In the genomic region with DNA sequence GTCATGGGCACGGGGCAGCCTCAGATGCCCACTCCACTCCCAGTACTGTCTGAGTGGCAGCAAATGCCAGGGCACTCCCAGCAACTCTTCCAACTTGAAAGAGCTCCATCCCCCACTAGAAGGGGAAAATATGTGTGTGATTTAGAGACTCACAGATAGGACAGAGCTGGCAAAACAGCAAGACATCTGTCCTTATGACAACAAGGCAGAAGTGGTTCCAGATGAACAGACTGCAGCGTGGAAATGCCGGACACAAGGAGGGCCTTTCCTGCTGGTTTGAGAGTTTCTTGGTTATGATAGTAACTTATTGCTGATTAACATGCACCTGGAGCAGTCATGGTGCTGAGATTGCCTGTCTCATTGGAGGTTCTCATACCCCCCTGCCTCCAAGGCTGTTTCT, we compare ENCODE assay signal across 25 mouse cellular contexts.
DNase-seq lines count a peak whose midpoint lies in the region; ATAC-seq lines count a peak whose summit lies in the region.
"Had no signal": no experiment of that assay in that cellular context is flagged by ENCODE, and none has a peak within 500 bp of the region (broad histone marks: within the 10 kb centered on the region; RNA-seq: fewer than 3 reads in every experiment).

No protein-coding gene starts in this region.

- H3K4me3 ChIP-seq in lung, embryonic 15.5 days: no peak overlapping the region
- no peak overlapping the region for H3K4me3 ChIP-seq in neural tube, embryonic 15.5 days (replicated peaks)
- H3K4me3 ChIP-seq: embryonic facial prominence, embryonic 10.5 days; embryonic facial prominence, embryonic 13.5 days; erythroblast, embryonic 14.5 days; forebrain, embryonic 12.5 days; forebrain, embryonic 15.5 days; heart, adult 2 months had no signal

- no peaks in the 10 kb centered on the region for H3K9me3 ChIP-seq in lung, embryonic 15.5 days
- peaks cover 5% of the 10 kb centered on the region for H3K9me3 ChIP-seq in neural tube, embryonic 15.5 days (replicated peaks)

- no peak overlapping the region for H3K9ac ChIP-seq in lung, embryonic 15.5 days
- no peak overlapping the region for H3K9ac ChIP-seq in neural tube, embryonic 15.5 days (replicated peaks)
- H3K9ac ChIP-seq: embryonic facial prominence, embryonic 13.5 days; forebrain, embryonic 12.5 days; forebrain, embryonic 15.5 days; hindbrain, embryonic 14.5 days had no signal

- WGBS in lung, embryonic 15.5 days: 66% methylated on average over 3 of the region's 3 CpGs
- 90% methylated on average over 3 of the region's 3 CpGs for WGBS in neural tube, embryonic 15.5 days

- no peaks in the 10 kb centered on the region for H3K36me3 ChIP-seq in lung, embryonic 15.5 days
- H3K36me3 ChIP-seq in neural tube, embryonic 15.5 days: no peaks in the 10 kb centered on the region
- H3K36me3 ChIP-seq: embryonic facial prominence, embryonic 10.5 days; embryonic facial prominence, embryonic 13.5 days; forebrain, embryonic 12.5 days; forebrain, embryonic 15.5 days had no signal

- no peak overlapping the region for H3K27ac ChIP-seq in lung, embryonic 15.5 days
- H3K27ac ChIP-seq in neural tube, embryonic 15.5 days (replicated peaks): no peak overlapping the region
- H3K27ac ChIP-seq: embryonic facial prominence, embryonic 10.5 days; embryonic facial prominence, embryonic 13.5 days; forebrain, embryonic 12.5 days; forebrain, embryonic 15.5 days; heart, adult 2 months; hindbrain, embryonic 14.5 days; hindbrain, postnatal 0 days had no signal

- H3K4me2 ChIP-seq in lung, embryonic 15.5 days: no peak overlapping the region
- no peak overlapping the region for H3K4me2 ChIP-seq in neural tube, embryonic 15.5 days
- H3K4me2 ChIP-seq: embryonic facial prominence, embryonic 13.5 days; forebrain, embryonic 12.5 days; forebrain, embryonic 15.5 days; heart, embryonic 11.5 days; hindbrain, embryonic 14.5 days had no signal

- ATAC-seq in lung, embryonic 15.5 days (ENCODE audit: borderline replicate concordance, extremely low read depth, low FRiP score, low TSS enrichment): peak; percentile 35; the same call in 1 of the 2 replicates
- ATAC-seq in neural tube, embryonic 15.5 days (ENCODE audit: low FRiP score): no peak
- ATAC-seq: CD4-positive, CD25-positive, alpha-beta regulatory T cell, adult 4 months; forebrain, embryonic 15.5 days; hindbrain, postnatal 0 days; inflammation-experienced regulatory T-cells, adult 6 months had no signal

- DNase-seq in heart, adult 11 months: peak; percentile 43
- no peak for DNase-seq in heart, postnatal 4 days
- DNase-seq in lung, postnatal 14 days: no peak
- peak; percentile 16 for DNase-seq in neural tube, embryonic 10.5 days (ENCODE audit: extremely low spot score, low spot score)
- DNase-seq: adrenal gland, adult 2 months; adrenal gland, postnatal 14 days; cerebellum, adult 11 months; cerebellum, adult 2 months; cerebellum, adult 9-11 months; cerebellum, postnatal 25 days; gastrocnemius, postnatal 25 days; heart, adult 2 months; heart, postnatal 36 days had no signal

- no peaks in the 10 kb centered on the region for H3K27me3 ChIP-seq in lung, embryonic 15.5 days
- H3K27me3 ChIP-seq in neural tube, embryonic 15.5 days (replicated peaks): no peaks in the 10 kb centered on the region
- H3K27me3 ChIP-seq: embryonic facial prominence, embryonic 13.5 days; forebrain, embryonic 12.5 days; forebrain, embryonic 15.5 days had no signal

- H3K4me1 ChIP-seq in lung, embryonic 15.5 days: 0 out of 2 replicates have a peak, but pooled peaks cover 8% of the 10 kb centered on the region
- no peaks in the 10 kb centered on the region for H3K4me1 ChIP-seq in neural tube, embryonic 15.5 days
- H3K4me1 ChIP-seq: embryonic facial prominence, embryonic 10.5 days; embryonic facial prominence, embryonic 13.5 days; forebrain, embryonic 12.5 days; forebrain, embryonic 15.5 days had no signal

Comparison
In these comparisons a context has a peak if more than half of its experiments do, and no peak if none do; other contexts are left out.
1. DNase-seq: peak in heart, adult 11 months (single experiment) and neural tube, embryonic 10.5 days (single experiment); none in heart, postnatal 4 days (single experiment) and lung, postnatal 14 days (single experiment).